9 mouse cellular contexts compared by ENCODE assay signal in the genomic region with DNA sequence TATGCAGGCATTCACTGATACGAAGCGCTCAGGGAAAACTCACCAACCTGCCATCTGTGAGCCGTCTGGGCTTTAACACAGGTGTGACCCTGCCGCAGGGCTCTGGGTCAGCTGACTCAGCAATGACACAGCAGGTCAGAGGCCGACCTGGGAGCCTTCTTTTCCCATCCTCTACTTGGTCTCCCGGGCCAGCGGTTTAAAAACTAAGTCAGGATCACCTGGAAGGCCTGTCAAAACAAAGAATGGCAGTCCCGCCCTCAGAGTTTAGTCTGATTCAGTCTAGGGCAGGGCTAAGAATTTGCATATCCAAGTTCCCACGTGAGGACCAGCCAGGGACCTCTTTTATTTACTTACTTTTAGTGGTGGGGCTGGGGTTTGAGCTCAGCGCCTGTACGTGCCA. TPM values are rescaled to one million over a fixed set of nuclear protein-coding genes. Genes with fewer than 3 reads are reported as not detected.
DNase-seq lines count a peak whose midpoint lies in the region; ATAC-seq and TF ChIP-seq lines count a peak whose summit lies in the region.
"Had no signal": no experiment of that assay in that cellular context is flagged by ENCODE, and none has a peak within 500 bp of the region (broad histone marks: within the 10 kb centered on the region; RNA-seq: fewer than 3 reads in every experiment).

No protein-coding gene starts in this region.

- H3K36me3 ChIP-seq in heart, postnatal 0 days (replicated peaks; ENCODE audit: control insufficient read depth, insufficient read depth, low read length) = no peaks in the 10 kb centered on the region

- ATAC-seq in heart, postnatal 0 days (ENCODE audit: insufficient read depth, low read depth) = no peak

- WGBS in heart, postnatal 0 days = 24% methylated on average over 11 of the region's 11 CpGs

- H3K4me1 ChIP-seq in heart, postnatal 0 days (ENCODE audit: control insufficient read depth, insufficient read depth) = peaks cover 69% of the 10 kb centered on the region

- H3K9ac ChIP-seq in heart, postnatal 0 days (replicated peaks; ENCODE audit: low read depth, low read length) = no peak overlapping the region

- TF ChIP-seq EP300 in heart, postnatal 0 days (IDR thresholded peaks at IDR 0.05; ENCODE audit: low read depth) = no peak

- 0 out of 2 replicates have a peak overlapping the region, but pooled peaks have one; percentile 86 for H3K27ac ChIP-seq in heart, postnatal 0 days (ENCODE audit: low read depth)
- H3K27ac ChIP-seq: macrophage had no signal

- no peak for DNase-seq in heart, postnatal 0 days (ENCODE audit: low spot score)
- DNase-seq in heart, adult 9 months (ENCODE audit: low spot score in 2 of 2) = no peak
- peak; percentile 59 for DNase-seq in ES-CJ7 (ENCODE audit: low read depth, low spot score)
- DNase-seq in kidney, adult 18-20 months = peak; percentile 48
- DNase-seq in lung, postnatal 36 days = peak; percentile 33
- DNase-seq in ovary, postnatal 14 days (ENCODE audit: low spot score) = no peak
- DNase-seq in embryo, embryonic 9.5 days (ENCODE audit: extremely low spot score) = no peak
- no peak for DNase-seq in gastrocnemius, adult 8-10 months (ENCODE audit: low spot score in 2 of 2)

- H3K9me3 ChIP-seq in heart, postnatal 0 days (replicated peaks; ENCODE audit: control insufficient read depth, low read length) = no peaks in the 10 kb centered on the region

- no peak overlapping the region for H3K4me2 ChIP-seq in heart, postnatal 0 days (ENCODE audit: low read depth, low read length)

- H3K27me3 ChIP-seq in heart, postnatal 0 days (ENCODE audit: control insufficient read depth, insufficient read depth, low read length) = 0 out of 2 replicates have a peak, but pooled peaks cover 6% of the 10 kb centered on the region

- no peak for TF ChIP-seq CTCF in heart, postnatal 0 days (IDR thresholded peaks at IDR 0.05; ENCODE audit: low read depth)

- no peak overlapping the region for H3K4me3 ChIP-seq in heart, postnatal 0 days (ENCODE audit: low read depth, low read length)

RNA-seq across cellular contexts. Expression of a gene that starts 4.2 kb away (rescaled TPM):
- total RNA-seq in heart, postnatal 0 days (2014; rRNA removed; ENCODE audit: low replicate concordance) = 1.8 and 1.9 TPM in 2 replicates
- polyA plus RNA-seq in heart, postnatal 0 days (2015; fragmentation: Nextera tagmentation; extraction: Ambion mirVana) = 1.4 and 1.9 TPM in 2 replicates
- under 1 TPM in 2 of 4 experiments, not detected in 2; 0.15 to 0.16 TPM for total RNA-seq in gastrocnemius, adult 8-10 months (2022)
- polyA plus RNA-seq: macrophage had no signal

Comparison
In these comparisons a context has a peak if more than half of its experiments do, and no peak if none do; other contexts are left out.
1. DNase-seq: peak in ES-CJ7 (single experiment), kidney, adult 18-20 months (single experiment) and lung, postnatal 36 days (single experiment); none in heart, postnatal 0 days (single experiment), heart, adult 9 months (0 of 2), ovary, postnatal 14 days (single experiment), embryo, embryonic 9.5 days (single experiment) and gastrocnemius, adult 8-10 months (0 of 2).